Mouse (Mus musculus): ENCODE measurements around the gene Nxpe3.
"Not testable (repeated sequence)": the region's sequence is repeated elsewhere in the genome, so short reads cannot be mapped to it uniquely, and the experiment has no call there.

Nxpe3 gene

GRCm38 (mm10) chr16:55890346-55891136 lies 4.5 kb downstream of the Nxpe3 start:
- no peak for DNase-seq (ENCODE audit: low spot score)

DNA sequence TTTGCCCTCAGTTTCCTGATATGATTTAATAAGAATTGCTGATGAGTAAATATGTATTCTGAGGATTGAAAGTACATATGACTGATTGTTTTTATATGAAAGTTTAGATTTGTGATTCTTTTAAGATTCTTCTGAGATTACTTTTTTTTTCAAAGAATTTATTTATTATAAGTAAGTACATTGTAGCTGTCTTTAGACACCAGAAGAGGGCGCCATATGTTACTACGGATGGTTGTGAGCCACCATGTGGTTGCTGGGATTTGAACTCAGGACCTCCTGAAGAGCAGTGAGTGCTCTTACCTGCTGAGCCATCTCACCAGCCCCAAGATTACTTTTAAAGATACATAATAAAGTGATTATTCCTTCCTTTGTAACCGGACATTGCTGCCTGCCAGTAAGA lies 5.6 kb downstream of the Nxpe3 start:
- DNase-seq (ENCODE audit: low spot score), result no peak

GRCm38 (mm10) chr16:55888584-55888960 lies 6.5 kb downstream of the Nxpe3 start:
- no peak for DNase-seq (ENCODE audit: low spot score)

GRCm38 (mm10) chr16:55887814-55888583 lies 7.1 kb downstream of the Nxpe3 start:
- no peak for DNase-seq (ENCODE audit: low spot score)

DNA sequence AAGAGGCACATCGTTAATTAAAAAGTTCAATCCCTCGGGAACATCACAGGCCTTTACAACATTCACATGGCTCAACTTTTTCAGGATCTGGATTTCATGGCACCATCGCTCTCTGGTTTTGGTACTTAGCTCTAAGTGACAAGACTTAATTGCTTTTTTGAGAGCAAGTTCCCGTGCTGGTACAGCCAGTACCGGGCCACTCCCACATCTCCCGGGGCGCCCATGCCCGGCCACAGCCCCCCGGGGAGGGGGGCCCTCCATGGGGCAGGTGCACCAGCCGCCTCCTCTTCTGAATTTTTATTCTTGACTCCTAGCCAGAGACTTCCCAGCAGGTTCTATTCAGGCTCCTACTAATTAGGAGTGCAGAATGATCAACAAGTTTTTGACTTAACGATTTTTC lies 10.8 kb downstream of the Nxpe3 start:
- DNase-seq (ENCODE audit: low spot score), result no peak

GRCm38 (mm10) chr16:55876025-55876424 lies 19.1 kb downstream of the Nxpe3 start:
- no peak for DNase-seq (ENCODE audit: low spot score)

GRCm38 (mm10) chr16:55863832-55864231 lies 31.3 kb downstream of the Nxpe3 start:
- DNase-seq (ENCODE audit: low spot score), result no peak

GRCm38 (mm10) chr16:55863149-55863815 lies 31.8 kb downstream of the Nxpe3 start:
- DNase-seq (ENCODE audit: low spot score), result peak; percentile 71

DNA sequence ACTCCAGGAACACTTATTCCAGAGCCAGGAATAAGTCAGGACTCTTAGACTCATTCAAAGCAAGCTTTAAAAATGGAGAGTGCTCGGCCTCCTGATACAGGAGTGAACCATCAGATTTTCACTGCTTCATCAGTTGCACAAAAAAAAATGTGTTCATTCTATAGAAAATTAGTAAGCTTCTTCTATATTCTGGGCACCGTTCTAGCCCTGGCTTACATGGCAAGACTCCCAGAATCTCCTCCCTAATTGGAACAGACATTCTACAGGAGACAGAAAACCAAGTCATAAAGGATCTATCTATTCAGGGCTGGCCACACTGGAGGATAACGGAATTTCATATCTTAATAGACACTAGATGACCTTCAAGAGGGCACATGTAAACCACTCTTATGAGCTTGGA lies 34.0 kb downstream of the Nxpe3 start:
- no peak for DNase-seq (ENCODE audit: low spot score)

- not testable (repeated sequence) for DNase-seq (ENCODE audit: low spot score)
Measured at GRCm38 (mm10) chr16:55859421-55859820, 35.7 kb downstream of the Nxpe3 start.

DNA sequence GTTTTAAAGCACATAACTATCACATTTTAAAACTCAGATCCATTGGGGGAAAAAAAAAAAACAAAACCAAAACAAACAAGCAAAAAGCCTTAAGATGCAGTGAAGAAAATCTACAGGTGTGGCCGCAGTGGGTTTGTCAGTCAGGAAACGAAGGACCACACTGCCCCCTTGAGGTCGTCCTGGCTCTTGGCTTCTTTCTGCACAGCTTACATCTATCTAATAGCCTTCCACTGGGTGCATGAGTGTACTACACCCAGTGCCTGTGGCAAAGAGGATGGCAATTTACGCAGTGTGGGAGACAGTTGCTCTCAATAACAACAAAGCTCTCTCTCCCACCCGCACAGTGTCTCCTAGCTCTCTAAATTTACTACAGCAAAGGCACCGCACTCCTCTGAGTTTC lies 36.6 kb downstream of the Nxpe3 start:
- DNase-seq (ENCODE audit: low spot score), result peak; percentile 80

- peak; percentile 86 for DNase-seq (ENCODE audit: low spot score)
Measured at GRCm38 (mm10) chr16:55852943-55853727, 42.0 kb downstream of the Nxpe3 start.

DNA sequence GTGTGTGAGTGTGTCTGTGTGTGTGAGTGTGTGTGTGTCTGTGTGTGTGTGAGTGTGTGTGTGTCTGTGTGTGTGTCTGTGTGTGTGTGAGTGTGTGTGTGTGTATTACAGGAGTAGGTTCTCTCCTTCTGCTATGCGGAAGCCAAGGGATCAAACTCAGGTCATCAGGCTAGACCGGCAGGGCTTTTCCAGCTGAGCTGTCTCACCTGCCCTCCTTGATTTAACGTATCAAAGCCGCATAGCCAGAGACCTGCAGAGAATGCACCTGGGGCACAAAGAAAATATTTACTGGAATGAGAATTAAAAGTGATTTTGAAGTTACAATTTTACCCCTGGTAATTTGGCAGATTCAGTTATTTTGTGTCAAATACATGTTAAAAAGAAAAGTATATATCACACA lies 42.6 kb downstream of the Nxpe3 start:
- no peak for DNase-seq (ENCODE audit: low spot score)

DNA sequence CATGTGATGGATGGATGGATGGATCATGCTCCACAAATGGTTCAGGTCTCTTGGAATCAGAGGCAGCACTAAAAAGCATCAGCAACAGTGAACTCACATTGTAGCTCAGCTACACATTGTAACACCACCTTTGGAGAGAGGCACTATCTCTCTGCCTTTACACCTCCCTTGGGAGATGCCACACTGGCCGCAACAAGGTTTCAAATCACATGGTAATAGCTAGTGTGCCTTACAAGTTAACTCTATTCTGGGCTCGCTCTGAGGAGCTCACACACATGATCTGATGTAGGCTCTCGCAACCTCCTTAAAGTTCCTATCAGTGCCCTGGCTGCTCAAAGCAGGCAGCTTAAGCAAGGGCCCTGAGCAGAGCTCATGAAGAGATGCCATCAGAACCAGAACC lies 44.6 kb downstream of the Nxpe3 start:
- DNase-seq (ENCODE audit: low spot score), result no peak

DNA sequence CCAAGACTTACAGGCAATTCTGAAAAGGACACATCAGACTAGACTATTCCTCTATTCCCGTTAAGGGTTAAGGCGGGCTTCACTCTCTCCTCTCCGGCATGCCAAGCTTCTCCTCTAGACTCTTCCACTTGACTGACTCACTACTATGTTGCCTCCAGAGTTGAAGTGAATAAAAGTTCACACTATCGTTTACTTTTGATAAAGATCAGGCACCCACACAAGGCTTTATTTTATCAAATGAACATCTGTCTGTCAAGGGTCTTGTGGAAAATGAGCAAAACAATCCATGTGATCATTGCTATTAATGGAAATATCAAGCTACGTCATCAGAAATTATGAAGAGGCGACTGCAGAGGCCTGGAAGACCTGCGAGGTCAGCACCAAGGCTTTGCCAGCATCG lies 47.4 kb downstream of the Nxpe3 start:
- DNase-seq (ENCODE audit: low spot score), result no peak

DNA sequence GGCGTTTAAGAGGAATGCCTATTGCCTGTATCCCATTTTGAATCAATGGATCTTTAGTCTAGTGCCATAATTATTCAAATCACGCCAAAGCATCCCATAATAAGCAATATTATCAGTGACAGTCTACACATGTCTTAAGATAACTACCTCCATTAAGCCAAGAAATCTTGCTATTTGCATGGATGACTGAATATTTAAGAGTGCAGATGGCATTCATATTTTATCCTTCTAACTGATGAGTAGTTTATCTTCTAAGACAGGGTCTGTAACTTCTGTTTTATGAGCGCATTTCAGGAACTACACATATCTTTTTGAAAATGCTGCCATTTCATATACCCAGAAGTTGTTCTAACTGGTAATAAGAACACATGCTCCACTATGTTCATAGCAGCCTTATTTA lies 50.2 kb downstream of the Nxpe3 start:
- DNase-seq (ENCODE audit: low spot score), result no peak

DNA sequence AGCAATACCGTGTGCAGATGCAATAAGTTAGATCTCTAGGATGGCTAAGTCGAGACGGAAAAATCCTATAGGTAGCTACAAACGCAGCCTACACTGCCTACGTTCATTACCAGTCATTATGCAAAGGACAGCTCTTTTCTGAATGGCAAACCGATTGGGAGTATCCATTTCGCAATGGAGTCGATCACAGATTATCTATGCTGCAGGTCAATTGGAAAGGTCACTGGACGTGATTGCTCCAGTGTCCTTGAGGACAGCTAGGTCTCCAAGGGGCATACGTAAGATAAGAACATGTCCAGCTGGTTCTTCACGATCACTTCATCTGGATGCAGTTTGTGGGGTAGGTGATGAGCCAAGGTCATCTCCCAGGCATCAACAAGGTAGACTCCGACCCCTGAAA lies 51.2 kb downstream of the Nxpe3 start:
- DNase-seq (ENCODE audit: low spot score), result no peak

- no peak for DNase-seq (ENCODE audit: low spot score)
Measured at GRCm38 (mm10) chr16:55843134-55843533, 52.0 kb downstream of the Nxpe3 start.

- no peak for DNase-seq (ENCODE audit: low spot score)
Measured at GRCm38 (mm10) chr16:55841506-55841905, 53.6 kb downstream of the Nxpe3 start.

- DNase-seq (ENCODE audit: low spot score), result peak; percentile 92
Measured at GRCm38 (mm10) chr16:55838510-55839474, 56.3 kb downstream of the Nxpe3 start, which contains the start of gene Nfkbiz. Gene Nfkbiz (minus strand): TSS chr16:55838899.

- DNase-seq (ENCODE audit: low spot score), result no peak
Measured at GRCm38 (mm10) chr16:55838129-55838509, 57.0 kb downstream of the Nxpe3 start.

All from testis, postnatal 10 days (tissue).